In genomic region chr15:78673436-78673835, GRCm38 (mm10) we compare ENCODE assay signal across 26 mouse cellular contexts. TPM values are rescaled to one million over a fixed set of nuclear protein-coding genes. Genes with fewer than 3 reads are reported as not detected.
DNase-seq lines count a peak whose midpoint lies in the region; ATAC-seq and TF ChIP-seq lines count a peak whose summit lies in the region.
"Had no signal": no experiment of that assay in that cellular context is flagged by ENCODE, and none has a peak within 500 bp of the region (broad histone marks: within the 10 kb centered on the region; RNA-seq: fewer than 3 reads in every experiment).

No protein-coding gene starts in this region.

- no peak overlapping the region for H3K9ac ChIP-seq in midbrain, embryonic 11.5 days (ENCODE audit: low read length)
- H3K9ac ChIP-seq in midbrain, embryonic 16.5 days (ENCODE audit: low read depth, low read length), result no peak overlapping the region
- no peak overlapping the region for H3K9ac ChIP-seq in ES-Bruce4 (ENCODE audit: low read depth, poor library complexity, severe bottlenecking)
- H3K9ac ChIP-seq in heart, embryonic 11.5 days (ENCODE audit: low read depth, low read length), result no peak overlapping the region
- H3K9ac ChIP-seq: forebrain, embryonic 13.5 days; hindbrain, embryonic 15.5 days; limb, embryonic 13.5 days; liver, embryonic 12.5 days; midbrain, embryonic 13.5 days; neural tube, embryonic 13.5 days had no signal

- ATAC-seq in midbrain, embryonic 11.5 days (ENCODE audit: low FRiP score), result no peak
- ATAC-seq in midbrain, embryonic 16.5 days, result no peak
- no peak for ATAC-seq in heart, embryonic 11.5 days (replicated peaks; ENCODE audit: insufficient number of reproducible peaks, low FRiP score, low TSS enrichment)
- ATAC-seq: forebrain, embryonic 13.5 days; liver, embryonic 12.5 days; midbrain, embryonic 13.5 days had no signal

- no peaks in the 10 kb centered on the region for H3K9me3 ChIP-seq in midbrain, embryonic 11.5 days (ENCODE audit: control insufficient read depth, low read length)
- H3K9me3 ChIP-seq in midbrain, embryonic 16.5 days (replicated peaks; ENCODE audit: control insufficient read depth, low read length, poor library complexity, severe bottlenecking), result no peaks in the 10 kb centered on the region; the same call in 1 of the 2 replicates
- no peaks in the 10 kb centered on the region for H3K9me3 ChIP-seq in ES-Bruce4 (replicated peaks; ENCODE audit: control insufficient read depth, insufficient read depth, low read length, poor library complexity, severe bottlenecking)
- no peaks in the 10 kb centered on the region for H3K9me3 ChIP-seq in heart, embryonic 11.5 days (replicated peaks; ENCODE audit: control insufficient read depth, low read length)
- H3K9me3 ChIP-seq: forebrain, embryonic 13.5 days; heart, embryonic 10.5 days; hindbrain, embryonic 15.5 days; limb, embryonic 13.5 days; liver, embryonic 12.5 days; midbrain, embryonic 13.5 days; neural tube, embryonic 13.5 days had no signal

- peaks cover 23% of the 10 kb centered on the region for H3K27me3 ChIP-seq in midbrain, embryonic 11.5 days (ENCODE audit: control insufficient read depth, insufficient read depth, low read length)
- H3K27me3 ChIP-seq in midbrain, embryonic 16.5 days (ENCODE audit: control insufficient read depth, insufficient read depth, low read depth, low read length), result peaks cover 9% of the 10 kb centered on the region
- H3K27me3 ChIP-seq in ES-Bruce4 (ENCODE audit: control insufficient read depth, insufficient read depth, low read length, poor library complexity, severe bottlenecking), result no peaks in the 10 kb centered on the region
- H3K27me3 ChIP-seq in heart, embryonic 11.5 days (ENCODE audit: control insufficient read depth, insufficient read depth, low read length), result peaks cover 67% of the 10 kb centered on the region

- DNase-seq in midbrain, embryonic 11.5 days (ENCODE audit: low spot score, missing footprints), result peak; percentile 49
- peak; percentile 76 for DNase-seq in adrenal gland, postnatal 10 days
- no peak for DNase-seq in cerebellum, adult 11-12 months
- no peak for DNase-seq in kidney, postnatal 25 days
- DNase-seq: B cell, adult 2 months; cerebellum, adult 8-10 months; cerebellum, postnatal 36 days; gastrocnemius, adult 2 months; kidney, adult 2 months; lung, adult 18-20 months; lung, postnatal 14 days; right cerebral cortex, postnatal 25 days; spleen, adult 18-20 months; thymus, postnatal 25 days had no signal

- TF ChIP-seq POLR2A in ES-Bruce4 (IDR thresholded peaks at IDR 0.05; ENCODE audit: insufficient read depth, low read length), result no peak
- no peak for TF ChIP-seq POLR2A in cortical plate, adult 2 months (IDR thresholded peaks at IDR 0.05; ENCODE audit: extremely low read depth, insufficient read depth, low read length)

- no peak overlapping the region for H3K27ac ChIP-seq in midbrain, embryonic 11.5 days (ENCODE audit: low read depth, low read length)
- no peak overlapping the region for H3K27ac ChIP-seq in midbrain, embryonic 16.5 days (ENCODE audit: low read length)
- H3K27ac ChIP-seq in ES-Bruce4 (ENCODE audit: insufficient read depth, low read length), result no peak overlapping the region
- H3K27ac ChIP-seq in cortical plate, adult 2 months (ENCODE audit: insufficient read depth, low read length), result peak overlapping the region; percentile 40; the same call in 1 of the 2 replicates
- no peak overlapping the region for H3K27ac ChIP-seq in heart, embryonic 11.5 days (ENCODE audit: low read depth, low read length)
- H3K27ac ChIP-seq: forebrain, embryonic 13.5 days; gastrocnemius, adult 2 months; heart, embryonic 10.5 days; hindbrain, embryonic 15.5 days; kidney, postnatal 0 days; limb, embryonic 13.5 days; liver, embryonic 12.5 days; midbrain, embryonic 13.5 days; neural tube, embryonic 13.5 days had no signal

- no peak overlapping the region for H3K4me3 ChIP-seq in midbrain, embryonic 11.5 days (ENCODE audit: low read depth, low read length)
- H3K4me3 ChIP-seq in midbrain, embryonic 16.5 days (ENCODE audit: low read depth, low read length), result no peak overlapping the region
- peak overlapping the region; percentile 21 for H3K4me3 ChIP-seq in ES-Bruce4 (ENCODE audit: low read depth, low read length)
- no peak overlapping the region for H3K4me3 ChIP-seq in cortical plate, adult 2 months (ENCODE audit: insufficient read depth, low read length)
- no peak overlapping the region for H3K4me3 ChIP-seq in heart, embryonic 11.5 days (ENCODE audit: low read depth, low read length)
- H3K4me3 ChIP-seq: forebrain, embryonic 13.5 days; gastrocnemius, adult 2 months; hindbrain, embryonic 15.5 days; limb, embryonic 13.5 days; liver, embryonic 12.5 days; midbrain, embryonic 13.5 days; neural tube, embryonic 13.5 days had no signal

- WGBS in midbrain, embryonic 11.5 days, result 84% methylated on average over 19 of the region's 19 CpGs
- WGBS in midbrain, embryonic 16.5 days, result 81% methylated on average over 19 of the region's 19 CpGs
- 63% methylated on average over 19 of the region's 19 CpGs for WGBS in heart, embryonic 11.5 days (ENCODE audit: insufficient replicate concordance)

- TF ChIP-seq CTCF in ES-Bruce4 (IDR thresholded peaks at IDR 0.05; ENCODE audit: low read depth, low read length), result no peak
- TF ChIP-seq CTCF in cortical plate, adult 2 months (IDR thresholded peaks at IDR 0.05; ENCODE audit: extremely low read depth, insufficient read depth, low read length), result no peak

- no peak overlapping the region for H3K4me2 ChIP-seq in midbrain, embryonic 11.5 days
- H3K4me2 ChIP-seq in midbrain, embryonic 16.5 days (ENCODE audit: low read length), result no peak overlapping the region
- H3K4me2 ChIP-seq in heart, embryonic 11.5 days, result no peak overlapping the region
- H3K4me2 ChIP-seq: forebrain, embryonic 13.5 days; hindbrain, embryonic 15.5 days; limb, embryonic 13.5 days; liver, embryonic 12.5 days; midbrain, embryonic 13.5 days; neural tube, embryonic 13.5 days had no signal

- H3K4me1 ChIP-seq in midbrain, embryonic 11.5 days (ENCODE audit: control insufficient read depth, insufficient read depth, low read length), result peaks cover 6% of the 10 kb centered on the region
- peaks cover 7% of the 10 kb centered on the region for H3K4me1 ChIP-seq in midbrain, embryonic 16.5 days (ENCODE audit: control insufficient read depth, insufficient read depth, low read length)
- no peaks in the 10 kb centered on the region for H3K4me1 ChIP-seq in ES-Bruce4 (ENCODE audit: control insufficient read depth, insufficient read depth, low read length)
- H3K4me1 ChIP-seq in cortical plate, adult 2 months (ENCODE audit: control insufficient read depth, insufficient read depth, low read length), result peaks cover 43% of the 10 kb centered on the region
- peaks cover 8% of the 10 kb centered on the region for H3K4me1 ChIP-seq in heart, embryonic 11.5 days (ENCODE audit: control insufficient read depth, insufficient read depth, low read length)
- H3K4me1 ChIP-seq: liver, embryonic 12.5 days had no signal

- H3K36me3 ChIP-seq in midbrain, embryonic 11.5 days (ENCODE audit: control insufficient read depth, insufficient read depth, low read length), result no peaks in the 10 kb centered on the region
- peaks cover 14% of the 10 kb centered on the region for H3K36me3 ChIP-seq in midbrain, embryonic 16.5 days (ENCODE audit: control insufficient read depth, insufficient read depth, low read length)
- H3K36me3 ChIP-seq in ES-Bruce4 (ENCODE audit: control insufficient read depth, insufficient read depth, low read length, poor library complexity, severe bottlenecking), result no peaks in the 10 kb centered on the region
- no peaks in the 10 kb centered on the region for H3K36me3 ChIP-seq in heart, embryonic 11.5 days (ENCODE audit: control insufficient read depth, insufficient read depth, low read length)
- H3K36me3 ChIP-seq: heart, embryonic 10.5 days; limb, embryonic 13.5 days; liver, embryonic 12.5 days had no signal

- TF ChIP-seq EP300 in ES-Bruce4 (IDR thresholded peaks at IDR 0.05; ENCODE audit: insufficient read depth, low read depth, low read length), result no peak

RNA-seq across cellular contexts. Expression of gene Elfn2, which starts 45.1 kb away (rescaled TPM):
- 0.18 TPM in 2 replicates for polyA plus RNA-seq in midbrain, embryonic 11.5 days (2014; fragmentation: Nextera tagmentation; extraction: Ambion mirVana)
- 9.6 and 12.6 TPM in 2 replicates for polyA plus RNA-seq in midbrain, embryonic 16.5 days (2015; fragmentation: Nextera tagmentation; extraction: Ambion mirVana)
- polyA plus RNA-seq in ES-Bruce4 (2011; ENCODE audit: insufficient read depth, insufficient read length, low read depth, missing spikeins), result 0.07 and 0.12 TPM in 2 replicates
- 1 to 10 TPM; 2.5 to 2.9 TPM for total RNA-seq in adrenal gland, postnatal 10 days (2021)
- polyA plus RNA-seq in cortical plate, adult 2 months (2012; rRNA removed), result 59.2 and 65.2 TPM in 2 replicates
- polyA plus RNA-seq in heart, embryonic 11.5 days (2014; fragmentation: Nextera tagmentation; extraction: Ambion mirVana), result not detected in 2 replicates
- polyA plus RNA-seq: heart, embryonic 10.5 days; liver, embryonic 12.5 days had no signal

Comparison
In these comparisons a context has a peak if more than half of its experiments do, and no peak if none do; other contexts are left out.
1. DNase-seq: peak in midbrain, embryonic 11.5 days (single experiment) and adrenal gland, postnatal 10 days (single experiment); none in cerebellum, adult 11-12 months (single experiment) and kidney, postnatal 25 days (0 of 2).